Mouse (Mus musculus): Measurements from ENCODE around the gene Arhgef39. TPM values are rescaled to one million over a fixed set of nuclear protein-coding genes. Genes with fewer than 3 reads are reported as not detected.

Gene Arhgef39
- polyA plus RNA-seq, 2 experiments, result 23.4 to 37.5 TPM

- TF ChIP-seq CTCF (IDR thresholded peaks at IDR 0.05; ENCODE audit: low read depth), result no peak
- no peak overlapping the region for H3K9ac ChIP-seq (replicated peaks)
- peaks cover 97% of the 10 kb centered on the region for H3K36me3 ChIP-seq (replicated peaks; ENCODE audit: control insufficient read depth, insufficient read depth, low read depth)
- no peaks in the 10 kb centered on the region for H3K4me1 ChIP-seq (replicated peaks; ENCODE audit: control insufficient read depth in 2 of 2, insufficient read depth in 2 of 2, low read length in 1 of 2)
- no peak for ATAC-seq (ENCODE audit: insufficient read depth)
- WGBS (ENCODE audit: insufficient replicate concordance), result 90% methylated on average over 9 of the region's 9 CpGs
- no peak overlapping the region for H3K4me3 ChIP-seq (ENCODE audit: insufficient read depth in 1 of 2, low read depth in 2 of 2, low read length in 2 of 2)
- no peak overlapping the region for H3K4me2 ChIP-seq (ENCODE audit: low read depth)
- no peaks in the 10 kb centered on the region for H3K9me3 ChIP-seq (ENCODE audit: control insufficient read depth, low read length)
- no peaks in the 10 kb centered on the region for H3K27me3 ChIP-seq (ENCODE audit: control insufficient read depth, insufficient read depth, low read length)
- no peak for DNase-seq (ENCODE audit: low read depth in 3 of 3, low spot score in 3 of 3)
- no peak overlapping the region for H3K27ac ChIP-seq
These were observed 36.5 kb upstream of the Arhgef39 start for GRCm38 (mm10) chr4:43536031-43536430.

DNA sequence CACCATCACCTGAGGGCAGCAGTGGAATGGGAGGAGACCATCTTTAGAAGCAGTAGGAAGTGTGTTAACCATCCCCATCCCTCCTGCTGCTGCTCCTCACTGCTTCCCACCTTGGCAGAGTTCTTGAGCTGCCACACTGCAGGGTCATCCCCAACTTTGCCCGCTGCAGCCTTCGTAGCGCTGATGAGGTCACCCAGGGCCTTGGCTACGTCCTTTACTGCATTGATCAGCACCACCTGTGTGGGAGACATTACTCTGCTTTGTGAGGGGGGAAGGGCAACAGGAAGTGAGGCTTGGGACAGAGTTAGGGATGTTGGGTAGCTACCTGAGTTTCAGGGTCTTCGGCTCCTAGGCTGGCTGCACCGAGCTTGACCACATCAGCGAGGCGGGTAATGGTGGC, 36.1 kb upstream of the Arhgef39 start:
- no peak for ATAC-seq (ENCODE audit: insufficient read depth)
- Histone ChIP-seq H3K4me1 (replicated peaks; ENCODE audit: control insufficient read depth in 2 of 2, insufficient read depth in 2 of 2, low read length in 1 of 2) (no peaks in the 10 kb centered on the region), H3K9me3 (ENCODE audit: control insufficient read depth, low read length) (no peaks in the 10 kb centered on the region), H3K27me3 (ENCODE audit: control insufficient read depth, insufficient read depth, low read length) (no peaks in the 10 kb centered on the region), H3K27ac (no peak overlapping the region), H3K9ac (replicated peaks) (no peak overlapping the region), H3K36me3 (replicated peaks; ENCODE audit: control insufficient read depth, insufficient read depth, low read depth) (peaks cover 95% of the 10 kb centered on the region), H3K4me2 (ENCODE audit: low read depth) (no peak overlapping the region), H3K4me3 (ENCODE audit: insufficient read depth in 1 of 2, low read depth in 2 of 2, low read length in 2 of 2) (no peak overlapping the region)
- no peak for DNase-seq (ENCODE audit: low read depth in 3 of 3, low spot score in 3 of 3)
- 90% methylated on average over 8 of the region's 8 CpGs for WGBS (ENCODE audit: insufficient replicate concordance)
- no peak for TF ChIP-seq EP300 (IDR thresholded peaks at IDR 0.05; ENCODE audit: low read depth)
- TF ChIP-seq CTCF (IDR thresholded peaks at IDR 0.05; ENCODE audit: low read depth), result no peak

DNA sequence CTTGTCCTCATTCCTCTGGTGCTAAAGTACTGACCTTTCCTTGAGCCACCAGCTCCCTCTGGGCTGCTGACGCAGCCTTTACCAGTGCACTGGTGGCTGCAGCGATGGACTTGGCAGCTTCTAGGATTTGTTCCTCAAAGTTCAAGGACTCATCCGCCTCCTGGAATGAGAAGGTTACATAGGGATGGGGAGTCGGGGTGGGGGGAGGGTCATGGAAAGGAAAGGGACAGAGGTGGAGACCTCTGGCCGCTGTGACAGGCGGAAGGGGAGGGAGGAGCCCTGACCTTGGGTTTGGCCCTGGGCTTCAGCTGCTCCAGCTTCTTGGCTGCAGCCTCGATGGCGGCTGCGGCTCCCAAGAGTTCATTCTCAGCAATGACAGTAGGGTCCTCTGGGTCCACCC, 33.8 kb upstream of the Arhgef39 start:
- no peak for TF ChIP-seq CTCF (IDR thresholded peaks at IDR 0.05; ENCODE audit: low read depth)
- TF ChIP-seq EP300 (IDR thresholded peaks at IDR 0.05; ENCODE audit: low read depth), result no peak
- Histone ChIP-seq H3K4me3 (ENCODE audit: insufficient read depth in 1 of 2, low read depth in 2 of 2, low read length in 2 of 2) (no peak overlapping the region), H3K27me3 (ENCODE audit: control insufficient read depth, insufficient read depth, low read length) (no peaks in the 10 kb centered on the region), H3K4me1 (replicated peaks; ENCODE audit: control insufficient read depth in 2 of 2, insufficient read depth in 2 of 2, low read length in 1 of 2) (peaks cover 0 to 3% of the 10 kb centered on the region in 2 experiments; a peak in 1 of 4 replicates), H3K9ac (replicated peaks) (no peak overlapping the region), H3K4me2 (ENCODE audit: low read depth) (no peak overlapping the region), H3K9me3 (ENCODE audit: control insufficient read depth, low read length) (no peaks in the 10 kb centered on the region), H3K36me3 (replicated peaks; ENCODE audit: control insufficient read depth, insufficient read depth, low read depth) (peaks cover 73% of the 10 kb centered on the region), H3K27ac (no peak overlapping the region)
- no peak for DNase-seq (ENCODE audit: low read depth in 3 of 3, low spot score in 3 of 3)
- ATAC-seq (ENCODE audit: insufficient read depth), result no peak
- 90% methylated on average over 9 of the region's 9 CpGs for WGBS (ENCODE audit: insufficient replicate concordance)

- H3K36me3 ChIP-seq (replicated peaks; ENCODE audit: control insufficient read depth, insufficient read depth, low read depth), result peaks cover 47% of the 10 kb centered on the region
- 18% methylated on average over 7 of the region's 7 CpGs for WGBS (ENCODE audit: insufficient replicate concordance)
- DNase-seq (ENCODE audit: low read depth in 3 of 3, low spot score in 3 of 3), result peak; percentile 68 to 71 (median 70)
These were observed 31.1 kb upstream of the Arhgef39 start for GRCm38 (mm10) chr4:43530581-43530980.

GRCm38 (mm10) chr4:43530081-43530501, 30.6 kb upstream of the Arhgef39 start:
- H3K9ac ChIP-seq (replicated peaks), result no peak overlapping the region
- peaks cover 42% of the 10 kb centered on the region for H3K36me3 ChIP-seq (replicated peaks; ENCODE audit: control insufficient read depth, insufficient read depth, low read depth)
- H3K4me2 ChIP-seq (ENCODE audit: low read depth), result no peak overlapping the region
- DNase-seq (ENCODE audit: low read depth in 3 of 3, low spot score in 3 of 3) (no peak), ATAC-seq (ENCODE audit: insufficient read depth) (no peak)
- 37% methylated on average over 8 of the region's 8 CpGs for WGBS (ENCODE audit: insufficient replicate concordance)
- no peak overlapping the region for H3K27ac ChIP-seq
- H3K4me3 ChIP-seq (ENCODE audit: insufficient read depth in 1 of 2, low read depth in 2 of 2, low read length in 2 of 2), result no peak overlapping the region
- H3K9me3 ChIP-seq (ENCODE audit: control insufficient read depth, low read length), result no peaks in the 10 kb centered on the region
- no peak for TF ChIP-seq EP300 (IDR thresholded peaks at IDR 0.05; ENCODE audit: low read depth)
- TF ChIP-seq CTCF (IDR thresholded peaks at IDR 0.05; ENCODE audit: low read depth), result no peak
- H3K27me3 ChIP-seq (ENCODE audit: control insufficient read depth, insufficient read depth, low read length), result peaks cover 10% of the 10 kb centered on the region
- peaks cover 0 to 3% of the 10 kb centered on the region in 2 experiments; a peak in 1 of 4 replicates for H3K4me1 ChIP-seq (replicated peaks; ENCODE audit: control insufficient read depth in 2 of 2, insufficient read depth in 2 of 2, low read length in 1 of 2)

More at GRCm38 (mm10) chr4:43530581-43530980, 31.1 kb upstream of the Arhgef39 start:
- Histone ChIP-seq H3K9ac (replicated peaks) (no peak overlapping the region), H3K9me3 (ENCODE audit: control insufficient read depth, low read length) (no peaks in the 10 kb centered on the region), H3K4me1 (replicated peaks; ENCODE audit: control insufficient read depth in 2 of 2, insufficient read depth in 2 of 2, low read length in 1 of 2) (peaks cover 0 to 3% of the 10 kb centered on the region in 2 experiments; a peak in 1 of 4 replicates), H3K4me2 (ENCODE audit: low read depth) (no peak overlapping the region), H3K27ac (no peak overlapping the region), H3K4me3 (ENCODE audit: insufficient read depth in 1 of 2, low read depth in 2 of 2, low read length in 2 of 2) (no peak overlapping the region), H3K27me3 (ENCODE audit: control insufficient read depth, insufficient read depth, low read length) (peaks cover 5% of the 10 kb centered on the region)
- ATAC-seq (ENCODE audit: insufficient read depth), result no peak
- TF ChIP-seq EP300 (IDR thresholded peaks at IDR 0.05; ENCODE audit: low read depth), result no peak
- TF ChIP-seq CTCF (IDR thresholded peaks at IDR 0.05; ENCODE audit: low read depth), result peak; percentile 90

All from liver, embryonic 14.5 days (tissue).